Mouse (Mus musculus): ENCODE data around the gene Sstr2. TPM values are rescaled to one million over a fixed set of nuclear protein-coding genes. Genes with fewer than 3 reads are reported as not detected.

Sstr2 gene
- 1.2 TPM for polyA plus RNA-seq (2014; fragmentation: Illumina TruSeq; extraction: RNeasy Lipid Tissue Mini Kit (QIAGEN cat#74804); ENCODE audit: low read depth, low replicate concordance)

GRCm38 (mm10) chr11:113618672-113619419, at the start of gene Sstr2:
Gene Sstr2 (plus strand): TSS chr11:113619342.

GRCm38 (mm10) chr11:113648690-113649352, 29.7 kb downstream of the Sstr2 start, which contains the start of gene Cog1:
Gene Cog1 (plus strand): TSS chr11:113649169.

GRCm38 (mm10) chr11:113649353-113650210, 30.4 kb downstream of the Sstr2 start, which contains the start of gene Slc39a11:
Gene Slc39a11 (minus strand): TSS chr11:113650079.

Other genes starting within 250 kb of the Sstr2 start
- 6.3 TPM for gene Cog1, start 29.8 kb downstream of the Sstr2 start, polyA plus RNA-seq (2014; fragmentation: Illumina TruSeq; extraction: RNeasy Lipid Tissue Mini Kit (QIAGEN cat#74804); ENCODE audit: low read depth, low replicate concordance)
- gene Slc39a11, start 30.7 kb downstream of the Sstr2 start, polyA plus RNA-seq (2014; fragmentation: Illumina TruSeq; extraction: RNeasy Lipid Tissue Mini Kit (QIAGEN cat#74804); ENCODE audit: low read depth, low replicate concordance) = 25.5 TPM
- 10.6 TPM for gene Fam104a, start 64.8 kb downstream of the Sstr2 start, polyA plus RNA-seq (2014; fragmentation: Illumina TruSeq; extraction: RNeasy Lipid Tissue Mini Kit (QIAGEN cat#74804); ENCODE audit: low read depth, low replicate concordance)
- 5.2 TPM for gene D11Wsu47e, start 65.1 kb downstream of the Sstr2 start, polyA plus RNA-seq (2014; fragmentation: Illumina TruSeq; extraction: RNeasy Lipid Tissue Mini Kit (QIAGEN cat#74804); ENCODE audit: low read depth, low replicate concordance)
- gene Cpsf4l, start 90.7 kb downstream of the Sstr2 start, polyA plus RNA-seq (2014; fragmentation: Illumina TruSeq; extraction: RNeasy Lipid Tissue Mini Kit (QIAGEN cat#74804); ENCODE audit: low read depth, low replicate concordance) = not detected
- gene Cdc42ep4, start 132.5 kb downstream of the Sstr2 start, polyA plus RNA-seq (2014; fragmentation: Illumina TruSeq; extraction: RNeasy Lipid Tissue Mini Kit (QIAGEN cat#74804); ENCODE audit: low read depth, low replicate concordance) = 2.1 TPM

Measured in sigmoid colon, adult 10 weeks (tissue).